Comparison of ENCODE assay signal across 3 mouse cellular contexts in genomic region chr19:7053382-7053781, GRCm38 (mm10).
DNase-seq lines count a peak whose midpoint lies in the region.

No protein-coding gene starts in this region.

- DNase-seq in 3T3-L1 (ENCODE audit: low read depth, low spot score) (peak; percentile 25), MN1 (ENCODE audit: low spot score) (peak; percentile 75)
- peak; percentile 85 for DNase-seq in heart, adult 11 months

Comparison
In these comparisons a context has a peak if more than half of its experiments do, and no peak if none do; other contexts are left out.
1. DNase-seq: peak in every context shown above with its lines; median percentile 85 in heart, adult 11 months; 75 in MN1; 25 in 3T3-L1.